Mouse (Mus musculus) liver, adult 2 months (tissue): ENCODE measurements around the gene Trank1.

Experiments used
- CTCF ChIP-seq: fragments of 200-500 bp; IDR thresholded peaks from 2 replicates; pipeline ENCODE4 v1.5.1; 2011; ENCODE audit warnings: low read depth, low read length, control low read depth
- POLR2A ChIP-seq: fragments of 200-500 bp; IDR thresholded peaks from 2 replicates; pipeline ENCODE4 v1.6.1; 2011; ENCODE audit warnings: low read length, control low read depth; ENCODE audit not compliant: insufficient read depth; ENCODE audit errors: extremely low read depth

GRCm38 (mm10) chr9:111391036-111391435 lies 79.5 kb downstream of the Trank1 start:
- TF ChIP-seq POLR2A = no peak
- no peak for TF ChIP-seq CTCF
